Mouse (Mus musculus): ENCODE results near the gene Gm11027. TPM values are rescaled to one million over a fixed set of nuclear protein-coding genes. Genes with fewer than 3 reads are reported as not detected.

The Gm11027 gene
- polyA plus RNA-seq, 1 experiment: not detected

GRCm38 (mm10) chr12:116276961-116277360 lies 1.8 kb downstream of the Gm11027 start:
- no peaks in the 10 kb centered on the region for H3K36me3 ChIP-seq (ENCODE audit: control insufficient read depth, insufficient read depth, low read length)
- TF ChIP-seq CTCF (IDR thresholded peaks at IDR 0.05; ENCODE audit: extremely low read depth, insufficient read depth, insufficient read length, insufficient replicate concordance) (no peak), POLR2A (IDR thresholded peaks at IDR 0.05; ENCODE audit: low read depth, low read length) (no peak)
- no peaks in the 10 kb centered on the region for H3K27me3 ChIP-seq (ENCODE audit: control insufficient read depth, insufficient read depth, low read length)
- no peak overlapping the region for H3K27ac ChIP-seq (ENCODE audit: insufficient read depth, low read length)
- DNase-seq (ENCODE audit: low read depth in 1 of 2, low spot score in 2 of 2): no peak
- H3K4me3 ChIP-seq (ENCODE audit: extremely low read depth, insufficient read depth, insufficient read length): no peak overlapping the region
- 75% methylated on average over 2 of the region's 2 CpGs for WGBS
- H3K4me1 ChIP-seq (ENCODE audit: control insufficient read depth, insufficient read depth, insufficient read length): 0 out of 2 replicates have a peak, but pooled peaks cover 2% of the 10 kb centered on the region

- Histone ChIP-seq H3K4me1 (ENCODE audit: control insufficient read depth, insufficient read depth, insufficient read length) (0 out of 2 replicates have a peak, but pooled peaks cover 2% of the 10 kb centered on the region), H3K27me3 (ENCODE audit: control insufficient read depth, insufficient read depth, low read length) (no peaks in the 10 kb centered on the region), H3K27ac (ENCODE audit: insufficient read depth, low read length) (no peak overlapping the region), H3K36me3 (ENCODE audit: control insufficient read depth, insufficient read depth, low read length) (no peaks in the 10 kb centered on the region), H3K4me3 (ENCODE audit: extremely low read depth, insufficient read depth, insufficient read length) (no peak overlapping the region)
- WGBS: 79% methylated on average over 1 of the region's 1 CpGs
- no peak for DNase-seq (ENCODE audit: low read depth in 1 of 2, low spot score in 2 of 2)
- TF ChIP-seq POLR2A (IDR thresholded peaks at IDR 0.05; ENCODE audit: low read depth, low read length): no peak
- no peak for TF ChIP-seq CTCF (IDR thresholded peaks at IDR 0.05; ENCODE audit: extremely low read depth, insufficient read depth, insufficient read length, insufficient replicate concordance)
Observed at GRCm38 (mm10) chr12:116278541-116278940, 3.4 kb downstream of the Gm11027 start.

DNA sequence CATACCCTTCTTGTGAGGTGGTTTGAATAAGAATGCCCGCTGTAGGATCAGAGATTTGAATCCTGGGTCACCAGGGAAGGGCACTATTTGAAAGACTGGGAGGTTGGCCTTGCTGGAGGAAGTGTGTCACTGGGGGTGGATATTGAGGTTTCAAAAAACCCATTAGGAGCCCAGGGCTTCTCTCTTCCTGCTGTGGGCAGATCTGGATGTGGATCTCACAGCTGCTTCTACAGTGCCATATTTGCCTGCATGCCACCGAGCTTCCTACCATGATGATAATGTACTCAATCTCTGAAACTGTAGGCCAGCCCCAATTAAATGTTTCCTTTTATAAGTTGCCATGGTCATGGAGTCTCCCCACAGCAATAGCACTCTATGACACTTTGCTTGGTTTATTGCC lies 4.0 kb downstream of the Gm11027 start:
- no peak overlapping the region for H3K27ac ChIP-seq (ENCODE audit: insufficient read depth, low read length)
- TF ChIP-seq POLR2A (IDR thresholded peaks at IDR 0.05; ENCODE audit: low read depth, low read length) (no peak), CTCF (IDR thresholded peaks at IDR 0.05; ENCODE audit: extremely low read depth, insufficient read depth, insufficient read length, insufficient replicate concordance) (no peak)
- 75% methylated on average over 2 of the region's 2 CpGs for WGBS
- H3K36me3 ChIP-seq (ENCODE audit: control insufficient read depth, insufficient read depth, low read length): no peaks in the 10 kb centered on the region
- no peak for DNase-seq (ENCODE audit: low read depth in 1 of 2, low spot score in 2 of 2)
- no peaks in the 10 kb centered on the region for H3K27me3 ChIP-seq (ENCODE audit: control insufficient read depth, insufficient read depth, low read length)
- 0 out of 2 replicates have a peak, but pooled peaks cover 2% of the 10 kb centered on the region for H3K4me1 ChIP-seq (ENCODE audit: control insufficient read depth, insufficient read depth, insufficient read length)
- no peak overlapping the region for H3K4me3 ChIP-seq (ENCODE audit: extremely low read depth, insufficient read depth, insufficient read length)

DNA sequence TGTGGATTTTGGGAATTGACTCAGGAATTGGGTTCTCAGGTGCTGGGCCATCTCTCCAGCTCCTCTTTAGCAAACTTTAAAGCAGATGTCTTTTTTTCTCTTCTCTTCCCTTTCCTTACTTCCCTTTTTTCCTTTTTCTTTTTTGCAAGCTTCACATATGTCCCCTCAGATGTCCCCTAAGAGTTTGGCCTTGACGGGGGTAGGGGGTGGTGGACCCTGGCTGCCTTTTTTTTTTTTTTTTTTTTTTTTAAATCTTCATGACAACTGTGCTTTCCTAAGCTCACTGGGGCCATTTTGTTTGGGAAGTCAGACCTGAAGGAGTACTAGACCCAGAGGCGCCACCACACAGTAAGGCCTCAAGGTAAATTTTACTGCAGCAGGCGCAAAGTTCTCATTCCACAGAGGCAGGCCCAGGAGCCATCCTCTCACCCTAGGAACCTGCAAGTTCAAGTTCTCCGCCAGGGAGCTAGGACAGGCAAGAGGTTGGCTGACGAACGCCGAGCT lies 5.0 kb downstream of the Gm11027 start:
- Histone ChIP-seq H3K4me1 (ENCODE audit: control insufficient read depth, insufficient read depth, insufficient read length) (0 out of 2 replicates have a peak, but pooled peaks cover 2% of the 10 kb centered on the region), H3K36me3 (ENCODE audit: control insufficient read depth, insufficient read depth, low read length) (no peaks in the 10 kb centered on the region), H3K4me3 (ENCODE audit: extremely low read depth, insufficient read depth, insufficient read length) (peak overlapping the region; percentile 73), H3K27ac (ENCODE audit: insufficient read depth, low read length) (peak overlapping the region; percentile 89), H3K27me3 (ENCODE audit: control insufficient read depth, insufficient read depth, low read length) (no peaks in the 10 kb centered on the region)
- 3% methylated on average over 7 of the region's 7 CpGs for WGBS
- no peak for DNase-seq (ENCODE audit: low read depth in 1 of 2, low spot score in 2 of 2)
- TF ChIP-seq POLR2A (IDR thresholded peaks at IDR 0.05; ENCODE audit: low read depth, low read length) (no peak), CTCF (IDR thresholded peaks at IDR 0.05; ENCODE audit: extremely low read depth, insufficient read depth, insufficient read length, insufficient replicate concordance) (no peak)

- peak within 1 kb of the TSS; percentile 89 for H3K27ac ChIP-seq (ENCODE audit: insufficient read depth, low read length)
- TF ChIP-seq POLR2A (IDR thresholded peaks at IDR 0.05; ENCODE audit: low read depth, low read length) (peak; percentile 97), CTCF (IDR thresholded peaks at IDR 0.05; ENCODE audit: extremely low read depth, insufficient read depth, insufficient read length, insufficient replicate concordance) (peak; percentile 27; the same call in 1 of the 2 replicates)
- under 1% methylated on average over 68 of the region's 68 CpGs for WGBS
- H3K4me3 ChIP-seq (ENCODE audit: extremely low read depth, insufficient read depth, insufficient read length): peak within 1 kb of the TSS; percentile 73
- H3K36me3 ChIP-seq (ENCODE audit: control insufficient read depth, insufficient read depth, low read length): no peaks in the 10 kb centered on the region
- H3K4me1 ChIP-seq (ENCODE audit: control insufficient read depth, insufficient read depth, insufficient read length): 0 out of 2 replicates have a peak, but pooled peaks cover 2% of the 10 kb centered on the region
- H3K27me3 ChIP-seq (ENCODE audit: control insufficient read depth, insufficient read depth, low read length): no peaks in the 10 kb centered on the region
- DNase-seq (ENCODE audit: low read depth in 1 of 2, low spot score in 2 of 2): peak; percentile 95 to 100
Observed at GRCm38 (mm10) chr12:116280653-116281364, 5.6 kb downstream of the Gm11027 start, which contains the start of gene Esyt2. TSS of gene Esyt2 (plus strand) at chr12:116281196.

DNA sequence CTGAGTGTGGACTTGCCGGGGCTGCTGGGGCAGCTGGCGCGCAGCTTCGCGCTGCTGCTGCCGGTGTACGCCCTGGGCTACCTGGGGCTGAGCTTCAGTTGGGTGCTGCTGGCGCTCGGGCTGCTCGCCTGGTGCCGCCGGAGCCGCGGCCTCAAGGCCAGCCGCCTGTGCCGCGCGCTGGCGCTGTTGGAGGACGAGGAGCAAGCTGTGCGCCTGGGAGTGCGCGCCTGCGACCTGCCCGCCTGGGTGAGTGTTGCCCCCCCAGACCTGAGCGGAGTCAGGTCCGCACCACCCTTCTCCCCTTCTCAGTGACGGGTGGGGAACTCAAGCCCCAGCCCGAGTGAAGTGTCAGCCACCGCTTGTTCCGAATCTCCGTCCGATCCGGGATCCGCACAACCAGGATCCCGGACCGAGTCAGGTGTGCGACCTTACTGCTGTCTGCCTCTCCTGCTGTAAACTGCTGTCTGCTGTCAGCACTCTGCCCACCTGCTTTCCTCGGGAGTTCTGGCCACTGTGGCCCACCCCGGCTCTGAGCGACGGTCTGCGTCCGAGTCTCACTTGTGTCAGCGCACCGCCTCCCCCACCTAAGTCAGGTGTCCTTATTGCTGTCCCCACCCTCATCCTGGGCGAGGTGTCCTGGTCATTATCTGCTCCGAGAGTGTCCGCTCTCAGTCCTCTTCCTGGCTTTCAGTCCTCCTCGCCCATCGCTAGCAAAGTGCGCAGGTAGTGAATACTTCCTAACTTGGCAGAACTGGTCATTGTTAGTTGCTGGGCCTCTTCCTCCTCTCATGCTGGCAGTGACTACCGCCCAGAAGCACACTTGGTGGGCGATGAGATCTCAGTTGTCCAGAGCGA lies 6.5 kb downstream of the Gm11027 start:
- H3K36me3 ChIP-seq (ENCODE audit: control insufficient read depth, insufficient read depth, low read length): no peaks in the 10 kb centered on the region
- H3K27ac ChIP-seq (ENCODE audit: insufficient read depth, low read length): peak overlapping the region; percentile 89
- TF ChIP-seq CTCF (IDR thresholded peaks at IDR 0.05; ENCODE audit: extremely low read depth, insufficient read depth, insufficient read length, insufficient replicate concordance): no peak
- no peak for TF ChIP-seq POLR2A (IDR thresholded peaks at IDR 0.05; ENCODE audit: low read depth, low read length)
- no peaks in the 10 kb centered on the region for H3K27me3 ChIP-seq (ENCODE audit: control insufficient read depth, insufficient read depth, low read length)
- under 1% methylated on average over 51 of the region's 55 CpGs for WGBS
- no peak for DNase-seq (ENCODE audit: low read depth in 1 of 2, low spot score in 2 of 2)
- H3K4me3 ChIP-seq (ENCODE audit: extremely low read depth, insufficient read depth, insufficient read length): peak overlapping the region; percentile 73
- 0 out of 2 replicates have a peak, but pooled peaks cover 2% of the 10 kb centered on the region for H3K4me1 ChIP-seq (ENCODE audit: control insufficient read depth, insufficient read depth, insufficient read length)
